Mouse (Mus musculus): ENCODE results near the gene Gm28845. TPM values are rescaled to one million over a fixed set of nuclear protein-coding genes. Genes with fewer than 3 reads are reported as not detected.
"Not testable (repeated sequence)": the region's sequence is repeated elsewhere in the genome, so short reads cannot be mapped to it uniquely, and the experiment has no call there.

Gm28845 gene
- total RNA-seq, 2 experiments from 2014 or later: not detected

GRCm38 (mm10) chr1:65109756-65110435 is 9.5 kb downstream of the Gm28845 start:
- intact Hi-C loops (cut with DNase I): no loop called here
- no peak for DNase-seq

DNA sequence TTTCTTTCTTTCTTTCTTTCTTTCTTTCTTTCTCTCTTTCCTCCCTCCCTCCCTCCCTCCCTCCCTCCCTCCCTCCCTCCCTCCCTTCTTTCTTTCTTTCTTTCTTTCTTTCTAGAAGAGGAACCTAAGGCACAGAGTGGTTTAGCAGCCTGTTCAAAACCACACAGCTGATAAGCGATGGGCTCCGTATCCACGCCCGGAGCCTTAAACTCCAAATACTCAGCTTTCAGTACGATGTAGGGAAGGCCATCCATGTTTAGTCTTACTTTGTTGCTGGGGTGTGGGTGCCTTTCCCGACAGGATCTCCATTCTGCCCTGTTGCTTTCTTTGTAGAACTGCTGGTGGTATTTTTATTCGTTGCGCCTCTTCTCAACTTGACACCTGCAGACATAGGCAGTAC is 10.2 kb downstream of the Gm28845 start:
- intact Hi-C loops (cut with DNase I): no loop called here

DNA sequence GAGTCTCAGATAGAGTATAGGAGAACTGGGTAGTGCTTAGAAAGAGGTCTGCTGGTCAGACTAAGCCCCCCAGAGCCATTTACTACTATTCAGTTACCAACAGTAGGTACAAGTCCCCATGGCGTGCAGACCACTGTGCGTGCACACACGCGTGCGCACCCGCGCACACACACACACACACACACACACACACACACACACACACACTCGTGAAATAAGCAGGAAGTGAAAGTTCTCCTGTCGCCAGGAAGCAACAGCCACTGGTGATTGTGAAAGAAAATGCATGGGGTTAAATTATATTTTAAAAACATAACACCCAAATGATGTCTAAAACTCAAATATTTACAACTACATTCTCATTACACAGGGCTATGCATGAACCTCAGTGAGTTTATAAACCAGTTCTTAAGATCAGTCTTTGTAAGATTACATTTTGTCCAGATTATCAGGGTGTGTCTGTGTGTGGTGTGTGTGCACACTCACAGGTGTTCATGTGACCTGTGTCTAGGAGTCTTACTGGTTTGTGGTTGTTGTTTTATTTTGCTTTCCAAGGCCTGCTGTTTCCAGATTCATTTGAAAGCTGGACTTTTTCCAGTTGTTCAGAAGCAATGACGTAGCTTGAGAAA is 11.6 kb downstream of the Gm28845 start:
- DNase-seq: no peak

More for the DNA sequence above, 10.2 kb downstream of the Gm28845 start:
- DNase-seq: no peak

GRCm38 (mm10) chr1:65103273-65103672 is 16.1 kb downstream of the Gm28845 start, which contains the start of gene Cryga:
TSS of gene Cryga (minus strand) at chr1:65103373.
- intact Hi-C loops (cut with DNase I): no loop called here
- DNase-seq: no peak

More for the DNA sequence above, 11.6 kb downstream of the Gm28845 start:
- intact Hi-C loops (cut with DNase I): no loop called here

DNA sequence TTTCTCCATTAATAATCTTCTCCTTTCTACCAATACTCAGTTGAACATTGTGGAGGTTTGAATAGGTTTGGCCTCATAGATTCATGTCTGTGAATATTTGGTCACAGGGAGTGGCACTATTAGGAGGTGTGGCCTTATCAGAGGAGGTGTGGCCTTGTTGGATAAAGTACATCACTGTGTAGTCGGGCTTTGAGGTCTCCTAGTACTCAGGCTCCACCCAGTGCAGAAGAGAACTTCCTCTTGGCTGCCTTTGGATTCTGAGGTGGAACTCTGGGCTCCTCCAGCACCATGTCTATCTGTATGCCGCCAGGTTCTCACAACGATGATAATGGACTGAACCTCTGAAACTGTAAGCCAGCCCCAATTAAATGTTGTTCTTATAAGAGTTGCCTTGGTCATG is 22.4 kb downstream of the Gm28845 start:
- intact Hi-C loops (cut with DNase I): no loop called here

GRCm38 (mm10) chr1:65091566-65091965 is 27.8 kb downstream of the Gm28845 start:
- intact Hi-C loops (cut with DNase I): no loop called here

More for the DNA sequence above, 22.4 kb downstream of the Gm28845 start:
- no peak for DNase-seq

GRCm38 (mm10) chr1:65090370-65090769 is 29.0 kb downstream of the Gm28845 start:
- intact Hi-C loops (cut with DNase I): no loop called here
- peak in 1 of 2 experiments; percentile 12 for DNase-seq

More at GRCm38 (mm10) chr1:65091566-65091965, 27.8 kb downstream of the Gm28845 start:
- DNase-seq: no peak

DNA sequence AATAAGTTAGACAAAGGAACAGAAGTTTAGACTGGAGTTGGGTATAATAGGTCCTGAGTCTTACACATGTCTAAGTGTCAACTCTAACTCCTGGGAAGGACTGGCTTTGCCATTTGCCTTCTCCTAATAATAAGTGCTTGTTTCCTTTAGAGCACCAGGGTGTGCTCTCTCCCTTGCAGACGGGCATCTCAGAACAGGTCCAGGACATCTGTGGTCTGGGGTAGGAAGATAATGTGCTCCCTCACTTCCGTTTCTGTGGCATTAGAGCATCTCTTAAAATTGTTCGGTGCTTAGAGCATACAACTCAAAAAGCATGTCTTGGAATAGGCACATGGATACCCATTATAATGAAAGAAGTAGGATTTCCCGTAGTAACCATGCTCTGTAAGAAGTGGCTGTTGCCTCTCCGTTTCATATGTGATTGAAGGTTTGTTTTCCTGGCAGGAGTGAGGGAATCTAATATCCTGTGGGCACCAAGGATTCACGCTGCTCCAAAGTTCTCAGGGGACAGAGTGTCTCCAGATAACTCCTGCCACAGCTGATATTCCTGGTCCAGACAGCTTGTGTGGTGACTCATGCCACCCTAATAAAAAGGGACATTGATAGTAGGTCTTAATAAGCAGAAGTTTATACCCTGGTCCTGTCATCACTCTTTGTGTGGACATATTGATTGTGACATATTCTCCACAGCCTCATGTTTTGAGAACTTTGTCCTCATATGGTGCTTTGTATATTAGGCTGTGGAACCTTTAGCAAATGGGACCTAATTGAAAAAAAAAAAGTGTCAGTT is 30.6 kb downstream of the Gm28845 start:
- intact Hi-C loops (cut with DNase I): no loop called here

GRCm38 (mm10) chr1:65082188-65082587 is 37.2 kb downstream of the Gm28845 start, which contains the start of gene Crygb:
TSS of gene Crygb (minus strand) at chr1:65082288.
- intact Hi-C loops (cut with DNase I): no loop called here
- no peak for DNase-seq

More for the DNA sequence above, 30.6 kb downstream of the Gm28845 start:
- DNase-seq: no peak

DNA sequence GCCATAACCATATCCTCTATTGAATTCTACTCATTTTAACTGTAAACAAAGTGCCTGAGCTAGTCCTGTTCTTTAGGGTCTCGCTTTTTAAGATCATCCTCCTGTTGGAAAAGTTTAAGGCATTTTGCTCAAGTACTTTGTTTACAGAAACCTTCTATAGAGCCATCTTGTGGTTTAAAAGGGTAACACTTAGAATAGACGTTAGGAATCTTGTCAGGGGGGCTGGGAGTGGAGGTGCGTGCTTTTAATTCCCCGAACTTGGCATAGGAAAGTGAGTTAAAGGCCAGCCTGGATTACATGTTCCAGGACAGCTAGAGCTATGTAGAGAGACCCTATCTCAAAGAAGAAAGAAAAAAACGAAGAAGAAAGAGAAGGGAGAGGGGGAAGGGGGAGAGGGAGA is 43.8 kb downstream of the Gm28845 start:
- DNase-seq: no peak
- intact Hi-C loops (cut with DNase I): no loop called here

GRCm38 (mm10) chr1:65073589-65073988 is 45.8 kb downstream of the Gm28845 start, which contains the start of gene Crygc:
TSS of gene Crygc (minus strand) at chr1:65073689.
- DNase-seq: no peak
- intact Hi-C loops (cut with DNase I): no loop called here

DNA sequence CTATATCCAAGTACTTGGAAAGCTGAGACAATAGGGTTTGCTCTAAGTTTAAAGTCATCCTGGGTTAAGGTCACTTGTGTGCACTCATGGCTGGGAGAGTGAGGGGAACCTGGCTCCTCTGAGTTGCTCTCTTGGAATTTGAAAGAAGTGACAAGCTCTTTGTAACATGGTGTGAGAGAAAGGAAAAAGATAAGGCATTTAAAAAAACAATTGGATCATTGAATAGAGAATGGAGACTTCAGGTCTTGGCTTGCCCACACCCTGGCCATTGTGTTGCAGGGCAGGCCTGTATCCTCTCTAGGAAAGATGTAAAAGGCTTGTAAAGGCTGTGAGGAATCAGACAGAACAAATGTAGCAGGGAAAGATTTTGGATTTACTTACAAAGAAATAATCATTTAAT is 51.5 kb downstream of the Gm28845 start:
- intact Hi-C loops (cut with DNase I): no loop called here
- no peak for DNase-seq

DNA sequence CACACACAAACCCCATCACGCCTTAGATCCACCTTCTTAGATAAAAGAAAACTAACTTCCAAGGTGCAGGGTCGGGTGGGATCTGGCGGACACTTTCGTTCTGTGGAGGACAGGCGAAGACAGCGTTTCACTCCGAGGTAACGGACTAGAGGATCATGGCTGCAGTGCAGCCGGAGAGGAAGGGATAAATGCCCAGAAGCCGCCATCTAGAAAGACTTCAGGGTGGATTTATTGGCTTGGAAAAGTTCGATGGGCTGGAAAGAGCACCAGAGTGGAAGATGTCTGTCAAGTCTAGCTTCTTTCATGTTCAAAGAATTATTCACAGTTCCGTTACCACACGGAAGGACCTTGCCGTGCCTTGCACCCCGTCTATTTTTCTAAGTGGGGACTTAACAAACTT is 55.2 kb downstream of the Gm28845 start:
- no peak for DNase-seq
- intact Hi-C loops (cut with DNase I): no loop called here

GRCm38 (mm10) chr1:65063352-65063751 is 56.0 kb downstream of the Gm28845 start, which contains the start of gene Crygd:
TSS of gene Crygd (minus strand) at chr1:65063452.
- intact Hi-C loops (cut with DNase I): no loop called here
- DNase-seq: no peak

DNA sequence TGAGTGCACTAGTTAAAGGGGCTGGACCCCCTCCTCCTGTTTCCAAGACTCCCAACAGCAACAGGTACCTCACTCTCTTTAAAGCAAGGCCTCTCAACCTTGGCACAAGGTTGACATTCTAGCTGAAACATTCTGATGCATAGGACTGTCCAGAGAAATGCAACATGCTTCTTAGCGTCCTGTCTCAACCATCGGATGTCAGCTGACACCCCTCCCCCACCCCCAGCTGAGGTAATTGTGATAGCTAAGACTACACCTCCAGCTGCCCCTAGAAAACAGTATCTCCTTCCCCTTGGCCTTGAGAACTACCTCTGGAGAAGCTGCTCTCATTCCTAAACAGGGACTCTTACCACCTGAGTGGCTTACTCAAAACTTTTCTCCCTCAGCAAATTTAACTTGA is 67.2 kb downstream of the Gm28845 start:
- intact Hi-C loops (cut with DNase I): no loop called here
- no peak for DNase-seq

DNA sequence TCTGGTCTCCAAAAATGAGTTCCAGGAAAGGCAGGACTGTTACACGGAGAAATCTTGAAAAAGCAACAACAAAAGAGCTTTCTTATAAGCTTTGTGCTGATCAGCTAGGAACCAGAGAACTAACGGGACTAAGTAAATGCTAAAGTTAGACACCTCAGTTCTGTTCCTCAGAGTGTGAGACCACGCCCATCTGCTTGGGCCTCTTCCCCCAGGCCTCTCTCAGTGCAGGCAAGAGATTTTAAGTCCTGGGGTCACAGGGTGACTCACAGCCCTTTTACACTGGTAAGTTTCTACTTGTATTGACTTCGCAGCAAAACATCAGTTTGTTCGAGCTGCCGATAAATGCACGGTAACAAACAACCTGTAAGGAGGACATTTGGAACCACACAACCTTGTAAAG is 67.7 kb downstream of the Gm28845 start:
- intact Hi-C loops (cut with DNase I): no loop called here
- no peak for DNase-seq

- intact Hi-C loops (cut with DNase I): not testable (repeated sequence)
Observed at GRCm38 (mm10) chr1:65050952-65051351, 68.4 kb downstream of the Gm28845 start, which contains the start of gene Cryge. TSS of gene Cryge (minus strand) at chr1:65051149.

More at GRCm38 (mm10) chr1:65050952-65051351, 68.4 kb downstream of the Gm28845 start, which contains the start of gene Cryge:
- not testable (repeated sequence) for DNase-seq

Data from heart, postnatal 36 days (tissue).